Mouse (Mus musculus) kidney, adult 2 months (tissue): ENCODE measurements around the gene Myl6b.

Experiments used
- CTCF ChIP-seq: fragments of 200-500 bp; conservative IDR thresholded peaks from 2 replicates; pipeline ENCODE4 v1.5.1; 2011; ENCODE audit warnings: low read depth, mild to moderate bottlenecking, control low read depth, low read length, moderate library complexity, mixed read lengths; ENCODE audit not compliant: insufficient read depth, insufficient read length
- POLR2A ChIP-seq: fragments of 200-500 bp; IDR thresholded peaks from one replicate; pipeline ENCODE4 v1.6.1; 2011; ENCODE audit warnings: low read depth, low read length, control low read depth

GRCm38 (mm10) chr10:128458348-128458718 lies 40.2 kb downstream of the Myl6b start:
- TF ChIP-seq CTCF, result no peak
- no peak for TF ChIP-seq POLR2A
